Mouse (Mus musculus) central nervous system, embryonic 14 days (tissue): ENCODE measurements around the gene Jpt2. TPM values are rescaled to one million over a fixed set of nuclear protein-coding genes. Genes with fewer than 3 reads are reported as not detected.

ENCODE experiments used
- polyA plus RNA-seq: library from polyadenylated mRNA; depleted of rRNA; stranded (reverse); fragments of >200 nt; gene quantifications from 2 replicates; pipeline ENCODE4 v1.2.3, GENCODE M21; 2012; rRNA removed

The Jpt2 gene
- polyA plus RNA-seq, result 72.1 and 74.9 TPM in 2 replicates

GRCm38 (mm10) chr17:24960135-24960851 is at the start of gene Jpt2:
TSS of gene Jpt2 (minus strand) at chr17:24960689.

GRCm38 (mm10) chr17:24936259-24937237 is 23.9 kb downstream of the Jpt2 start, which contains the start of gene Mapk8ip3:
TSS of gene Mapk8ip3 (minus strand) at chr17:24936977.

GRCm38 (mm10) chr17:24896241-24896992 is 64.1 kb downstream of the Jpt2 start, which contains the start of gene Nme3:
TSS of gene Nme3 (plus strand) at chr17:24896500.

GRCm38 (mm10) chr17:24894995-24895547 is 65.4 kb downstream of the Jpt2 start, which contains the start of the genes Eme2 and Mrps34:
TSS of gene Eme2 (minus strand) at chr17:24895087.
TSS of gene Mrps34 (plus strand) at chr17:24895116.

Other genes starting within 250 kb of the Jpt2 start
- gene Rnf151, start 242.6 kb downstream of the Jpt2 start, polyA plus RNA-seq, result 0.36 TPM in 2 replicates
- gene Rps2, start 242.6 kb downstream of the Jpt2 start, polyA plus RNA-seq, result 1,943 and 2,057 TPM in 2 replicates
- gene Ndufb10, start 236.2 kb downstream of the Jpt2 start, polyA plus RNA-seq, result 219 and 243 TPM in 2 replicates
- gene Rpl3l, start 232.9 kb downstream of the Jpt2 start, polyA plus RNA-seq, result 0.08 and 0.10 TPM in 2 replicates
- 36.8 and 38.8 TPM in 2 replicates for gene Msrb1, start 224.0 kb downstream of the Jpt2 start, polyA plus RNA-seq
- 0.28 and 1.5 TPM in 2 replicates for gene Hs3st6, start 207.7 kb downstream of the Jpt2 start, polyA plus RNA-seq
- gene Meiob, start 156.4 kb downstream of the Jpt2 start, polyA plus RNA-seq, result not detected in 2 replicates
- 34.3 and 35.3 TPM in 2 replicates for gene Hagh, start 120.5 kb downstream of the Jpt2 start, polyA plus RNA-seq
- gene Fahd1, start 110.3 kb downstream of the Jpt2 start, polyA plus RNA-seq, result 16.0 and 16.6 TPM in 2 replicates
- gene Igfals, start 94.7 kb downstream of the Jpt2 start, polyA plus RNA-seq, result 0.05 and 0.13 TPM in 2 replicates
- gene Nubp2, start 74.3 kb downstream of the Jpt2 start, polyA plus RNA-seq, result 32.7 and 32.9 TPM in 2 replicates
- 79.6 and 81.9 TPM in 2 replicates for gene Spsb3, start 74.0 kb downstream of the Jpt2 start, polyA plus RNA-seq
- gene Eme2, start 65.6 kb downstream of the Jpt2 start, polyA plus RNA-seq, result 39.1 and 48.1 TPM in 2 replicates
- gene Mrps34, start 65.6 kb downstream of the Jpt2 start, polyA plus RNA-seq, result 107 and 108 TPM in 2 replicates
- 77.0 and 84.1 TPM in 2 replicates for gene Nme3, start 64.2 kb downstream of the Jpt2 start, polyA plus RNA-seq
- 193 and 206 TPM in 2 replicates for gene Mapk8ip3, start 23.7 kb downstream of the Jpt2 start, polyA plus RNA-seq
- 31.5 and 32.5 TPM in 2 replicates for gene Cramp1l, start 55.1 kb upstream of the Jpt2 start, polyA plus RNA-seq
- 21.0 and 22.9 TPM in 2 replicates for gene Ift140, start 55.4 kb upstream of the Jpt2 start, polyA plus RNA-seq
- gene Tmem204, start 122.9 kb upstream of the Jpt2 start, polyA plus RNA-seq, result 7.2 and 7.5 TPM in 2 replicates
- 35.8 and 39.1 TPM in 2 replicates for gene Telo2, start 155.3 kb upstream of the Jpt2 start, polyA plus RNA-seq
- 0.21 TPM in 1 of 2 replicates, not detected in the other for gene Ptx4, start 160.1 kb upstream of the Jpt2 start, polyA plus RNA-seq
- gene Clcn7, start 172.7 kb upstream of the Jpt2 start, polyA plus RNA-seq, result 37.8 and 40.8 TPM in 2 replicates
- gene Ccdc154, start 201.8 kb upstream of the Jpt2 start, polyA plus RNA-seq, result not detected in 2 replicates
- gene Gm38655, start 214.8 kb upstream of the Jpt2 start, polyA plus RNA-seq, result not detected in 2 replicates
- 28.0 and 28.7 TPM in 2 replicates for gene BC003965, start 223.9 kb upstream of the Jpt2 start, polyA plus RNA-seq
- gene Unkl, start 227.7 kb upstream of the Jpt2 start, polyA plus RNA-seq, result 19.9 and 21.1 TPM in 2 replicates